Comparison of ENCODE assay signal across 9 mouse cellular contexts in genomic region chr6:113307481-113308121, GRCm38 (mm10). TPM values are rescaled to one million over a fixed set of nuclear protein-coding genes. Genes with fewer than 3 reads are reported as not detected.
A peak's percentile ranks its signal among the peaks of the same experiment; 100 is the strongest.
DNase-seq lines count a peak whose midpoint lies in the region; ATAC-seq and TF ChIP-seq lines count a peak whose summit lies in the region.
"Had no signal": no experiment of that assay in that cellular context is flagged by ENCODE, and none has a peak within 500 bp of the region (broad histone marks: within the 10 kb centered on the region; RNA-seq: fewer than 3 reads in every experiment).

No protein-coding gene starts in this region.

- H3K9ac ChIP-seq in forebrain, embryonic 14.5 days (ENCODE audit: low read length) = peak overlapping the region; percentile 93

- no peaks in the 10 kb centered on the region for H3K27me3 ChIP-seq in forebrain, embryonic 14.5 days (replicated peaks; ENCODE audit: control insufficient read depth, insufficient read depth, low read length)
- no peaks in the 10 kb centered on the region for H3K27me3 ChIP-seq in hindbrain, embryonic 10.5 days (ENCODE audit: insufficient read depth, poor library complexity, severe bottlenecking)
- H3K27me3 ChIP-seq: Patski had no signal

- peak overlapping the region; percentile 98 for H3K27ac ChIP-seq in bone marrow macrophage, adult 2 months (ENCODE audit: insufficient read depth, low read depth, low read length)
- peak overlapping the region; percentile 98 for H3K27ac ChIP-seq in forebrain, embryonic 14.5 days (ENCODE audit: low read depth, low read length)
- peak overlapping the region; percentile 100 for H3K27ac ChIP-seq in hindbrain, embryonic 10.5 days

- no peak for ATAC-seq in cerebellum, adult (ENCODE audit: insufficient number of reproducible peaks, low FRiP score, low TSS enrichment)
- no peak for ATAC-seq in forebrain, embryonic 14.5 days
- peak; percentile 31 for ATAC-seq in megakaryocyte, adult 5-6 weeks (ENCODE audit: poor library complexity, severe bottlenecking)

- peak; percentile 47 for DNase-seq in cerebellum, adult 11 months
- no peak for DNase-seq in forebrain, embryonic 14.5 days (ENCODE audit: low spot score)
- DNase-seq in hindbrain, embryonic 10.5 days (ENCODE audit: low spot score) = no peak
- peak; percentile 13 to 26 for DNase-seq in layer of hippocampus, postnatal 25 days (ENCODE audit: extremely low spot score in 1 of 2, low spot score in 1 of 2)
- DNase-seq in right cerebral cortex, postnatal 4 days = peak; percentile 31

- peak overlapping the region; percentile 96 for H3K4me2 ChIP-seq in forebrain, embryonic 14.5 days (ENCODE audit: low read length)

- H3K4me3 ChIP-seq in bone marrow macrophage, adult 2 months (ENCODE audit: insufficient read depth, low read length) = peak overlapping the region; percentile 69
- H3K4me3 ChIP-seq in forebrain, embryonic 14.5 days (ENCODE audit: low read depth, low read length) = peak overlapping the region; percentile 95
- H3K4me3 ChIP-seq in hindbrain, embryonic 10.5 days = peak overlapping the region; percentile 98

- TF ChIP-seq CTCF in bone marrow macrophage, adult 2 months (IDR thresholded peaks at IDR 0.05; ENCODE audit: low read depth, low read length) = no peak

- no peaks in the 10 kb centered on the region for H3K9me3 ChIP-seq in forebrain, embryonic 14.5 days (replicated peaks; ENCODE audit: control insufficient read depth, low read length)
- no peaks in the 10 kb centered on the region for H3K9me3 ChIP-seq in hindbrain, embryonic 10.5 days

- peaks cover 18% of the 10 kb centered on the region for H3K36me3 ChIP-seq in forebrain, embryonic 14.5 days (ENCODE audit: control insufficient read depth, insufficient read depth, low read length)
- peaks cover 32% of the 10 kb centered on the region for H3K36me3 ChIP-seq in hindbrain, embryonic 10.5 days

- TF ChIP-seq POLR2A in bone marrow macrophage, adult 2 months (IDR thresholded peaks at IDR 0.05; ENCODE audit: borderline replicate concordance, low read depth, low read length) = no peak

- 0 out of 2 replicates have a peak, but pooled peaks cover 14% of the 10 kb centered on the region for H3K4me1 ChIP-seq in bone marrow macrophage, adult 2 months (ENCODE audit: control insufficient read depth, insufficient read depth, low read length)
- peaks cover 11% of the 10 kb centered on the region for H3K4me1 ChIP-seq in forebrain, embryonic 14.5 days (ENCODE audit: control insufficient read depth, insufficient read depth, low read length)
- H3K4me1 ChIP-seq in hindbrain, embryonic 10.5 days (replicated peaks) = peaks cover 34% of the 10 kb centered on the region

- under 1% methylated on average over 33 of the region's 34 CpGs for WGBS in forebrain, embryonic 14.5 days
- 1% methylated on average over 34 of the region's 34 CpGs for WGBS in hindbrain, embryonic 10.5 days

RNA-seq across cellular contexts. Expression of gene Brpf1, which starts 0.7 kb away (rescaled TPM):
- polyA plus RNA-seq in bone marrow macrophage, adult 2 months (2012; ENCODE audit: insufficient read depth, insufficient read length, missing spikeins) = 31.6 and 34.1 TPM in 2 replicates
- polyA plus RNA-seq in forebrain, embryonic 14.5 days (2014; fragmentation: Nextera tagmentation; extraction: Ambion mirVana) = 15.8 and 17.0 TPM in 2 replicates
- polyA plus RNA-seq in hindbrain, embryonic 10.5 days (2016; fragmentation: Nextera tagmentation; extraction: Ambion mirVana) = 25.4 and 26.9 TPM in 2 replicates
- total RNA-seq in layer of hippocampus, postnatal 25 days (2021) = 10 to 100 TPM; 32.2 to 35.1 TPM
- 47.0 and 47.6 TPM in 2 replicates for total RNA-seq in megakaryocyte, adult 5-6 weeks (2015)
- total RNA-seq in megakaryocyte, adult 5-6 weeks (2017) = 54.7 and 64.4 TPM in 2 replicates

RNA-seq across cellular contexts. Expression of gene Ogg1, which starts 19.2 kb away (rescaled TPM):
- polyA plus RNA-seq in bone marrow macrophage, adult 2 months (2012; ENCODE audit: insufficient read depth, insufficient read length, missing spikeins) = 14.9 and 15.0 TPM in 2 replicates
- polyA plus RNA-seq in forebrain, embryonic 14.5 days (2014; fragmentation: Nextera tagmentation; extraction: Ambion mirVana) = 12.7 and 14.7 TPM in 2 replicates
- polyA plus RNA-seq in hindbrain, embryonic 10.5 days (2016; fragmentation: Nextera tagmentation; extraction: Ambion mirVana) = 15.7 and 16.1 TPM in 2 replicates
- 1 to 10 TPM; 7.8 to 8.2 TPM for total RNA-seq in layer of hippocampus, postnatal 25 days (2021)
- total RNA-seq in megakaryocyte, adult 5-6 weeks (2015) = 10.6 and 12.0 TPM in 2 replicates
- total RNA-seq in megakaryocyte, adult 5-6 weeks (2017) = 5.5 and 10.3 TPM in 2 replicates

RNA-seq across cellular contexts. Expression of gene Cpne9, which starts 25.5 kb away (rescaled TPM):
- polyA plus RNA-seq in bone marrow macrophage, adult 2 months (2012; ENCODE audit: insufficient read depth, insufficient read length, missing spikeins) = not detected in 2 replicates
- polyA plus RNA-seq in forebrain, embryonic 14.5 days (2014; fragmentation: Nextera tagmentation; extraction: Ambion mirVana) = 0.23 and 0.80 TPM in 2 replicates
- 0.35 and 0.58 TPM in 2 replicates for polyA plus RNA-seq in hindbrain, embryonic 10.5 days (2016; fragmentation: Nextera tagmentation; extraction: Ambion mirVana)
- 10 to 100 TPM; 17.5 to 18.9 TPM for total RNA-seq in layer of hippocampus, postnatal 25 days (2021)
- 0.20 and 0.30 TPM in 2 replicates for total RNA-seq in megakaryocyte, adult 5-6 weeks (2015)
- total RNA-seq in megakaryocyte, adult 5-6 weeks (2017) = 0.15 and 0.45 TPM in 2 replicates

RNA-seq across cellular contexts. Expression of gene Camk1, which starts 36.2 kb away (rescaled TPM):
- polyA plus RNA-seq in bone marrow macrophage, adult 2 months (2012; ENCODE audit: insufficient read depth, insufficient read length, missing spikeins) = 216 and 226 TPM in 2 replicates
- polyA plus RNA-seq in forebrain, embryonic 14.5 days (2014; fragmentation: Nextera tagmentation; extraction: Ambion mirVana) = 86.3 and 90.7 TPM in 2 replicates
- 42.3 and 58.0 TPM in 2 replicates for polyA plus RNA-seq in hindbrain, embryonic 10.5 days (2016; fragmentation: Nextera tagmentation; extraction: Ambion mirVana)
- total RNA-seq in layer of hippocampus, postnatal 25 days (2021) = 10 to 100 TPM; 46.7 to 51.6 TPM
- total RNA-seq in megakaryocyte, adult 5-6 weeks (2015) = 31.8 and 39.6 TPM in 2 replicates
- total RNA-seq in megakaryocyte, adult 5-6 weeks (2017) = 57.6 and 68.3 TPM in 2 replicates

Comparison
In these comparisons a context has a peak if more than half of its experiments do, and no peak if none do; other contexts are left out.
1. DNase-seq: peak in cerebellum, adult 11 months (single experiment), layer of hippocampus, postnatal 25 days (2 of 2) and right cerebral cortex, postnatal 4 days (single experiment); none in forebrain, embryonic 14.5 days (single experiment) and hindbrain, embryonic 10.5 days (single experiment).
2. Peak in every context shown above with its lines, with median percentiles within 50 percentile points of each other: H3K27ac ChIP-seq and H3K4me3 ChIP-seq.